Mouse (Mus musculus) mature B cell (primary cell): ENCODE data around the gene Atxn1.

Experiments used
- in situ Hi-C: fragments of 300-500 bp; cut with MboI; formaldehyde crosslinking; loops from 2 replicates; pipeline ENCODE4 v1.14.3; 2019

The Atxn1 gene

GRCm38 (mm10) chr13:45897571-45897970, 67.2 kb downstream of the Atxn1 start:
- in situ Hi-C loops, result no loop called here

GRCm38 (mm10) chr13:45894760-45895159, 70.0 kb downstream of the Atxn1 start:
- in situ Hi-C loops, result no loop called here

DNA sequence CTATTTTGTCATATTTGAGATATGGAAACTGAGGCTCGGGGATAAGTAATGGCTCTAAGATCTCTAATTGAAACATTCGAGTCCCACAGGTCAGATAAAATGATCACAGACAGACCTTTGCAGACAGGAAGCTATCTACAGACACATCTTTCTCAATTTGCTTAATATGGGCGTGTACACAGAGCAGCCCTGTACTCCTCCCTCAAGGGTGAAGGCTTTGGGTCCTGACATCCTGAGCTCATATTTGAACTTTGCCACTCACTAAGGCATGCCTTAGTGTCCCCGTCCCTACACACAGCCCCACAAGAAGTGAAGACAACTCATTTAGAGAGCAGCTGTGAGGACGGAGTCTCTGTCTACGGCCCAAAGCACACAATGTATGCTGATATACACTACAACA, 70.6 kb downstream of the Atxn1 start:
- in situ Hi-C loops, result no loop called here

DNA sequence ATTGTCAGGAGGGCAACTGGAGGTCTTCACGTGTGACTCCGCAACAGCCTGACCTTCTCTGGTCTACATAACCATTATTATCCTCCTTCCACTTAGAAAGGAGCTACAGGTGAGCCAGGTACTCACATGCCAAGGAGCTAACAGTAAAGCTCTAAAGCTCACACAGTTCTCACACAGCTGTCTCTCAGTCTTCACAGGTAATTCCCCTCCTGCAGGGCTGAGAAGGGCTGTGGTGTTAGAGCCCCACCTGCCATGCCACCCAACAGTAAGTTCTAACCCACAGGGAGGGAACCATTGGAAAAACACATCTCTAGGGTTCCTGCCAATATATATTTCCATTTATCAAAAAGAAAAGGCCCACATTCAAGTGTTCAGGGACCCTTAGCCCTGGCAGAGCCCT, 73.7 kb downstream of the Atxn1 start:
- in situ Hi-C loops, result no loop called here

GRCm38 (mm10) chr13:45888953-45889749, 75.7 kb downstream of the Atxn1 start:
- in situ Hi-C loops, result no loop called here

- in situ Hi-C loops, result no loop called here
Measured at GRCm38 (mm10) chr13:45884878-45885277, 79.9 kb downstream of the Atxn1 start.

GRCm38 (mm10) chr13:45883791-45884238, 81.0 kb downstream of the Atxn1 start:
- in situ Hi-C loops, result no loop called here

- in situ Hi-C loops, result no loop called here
Measured at GRCm38 (mm10) chr13:45882976-45883440, 81.8 kb downstream of the Atxn1 start.

- in situ Hi-C loops, result no loop called here
Measured at GRCm38 (mm10) chr13:45880543-45880845, 84.3 kb downstream of the Atxn1 start.

GRCm38 (mm10) chr13:45879746-45880542, 84.9 kb downstream of the Atxn1 start:
- in situ Hi-C loops, result no loop called here

DNA sequence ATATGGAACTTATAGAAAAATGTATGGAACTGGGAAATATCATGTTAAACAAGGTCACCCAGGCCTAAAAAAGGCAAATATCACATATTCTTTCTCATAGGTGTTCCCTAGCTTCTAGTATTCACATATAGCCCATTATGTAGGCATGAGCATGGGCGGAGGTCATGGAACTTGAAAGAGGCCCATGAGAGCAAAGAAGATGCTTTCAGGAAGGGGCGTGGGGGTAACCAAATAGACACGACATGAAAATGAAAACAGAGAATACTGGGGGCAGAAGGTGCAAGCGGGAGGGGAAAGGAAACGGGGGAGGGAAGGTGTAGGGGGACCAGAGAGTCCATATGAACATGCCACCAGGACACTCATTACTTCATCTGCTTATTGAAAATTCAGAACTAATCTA, 87.9 kb downstream of the Atxn1 start:
- in situ Hi-C loops, result no loop called here

- in situ Hi-C loops, result no loop called here
Measured at GRCm38 (mm10) chr13:45876368-45876760, 88.4 kb downstream of the Atxn1 start.

DNA sequence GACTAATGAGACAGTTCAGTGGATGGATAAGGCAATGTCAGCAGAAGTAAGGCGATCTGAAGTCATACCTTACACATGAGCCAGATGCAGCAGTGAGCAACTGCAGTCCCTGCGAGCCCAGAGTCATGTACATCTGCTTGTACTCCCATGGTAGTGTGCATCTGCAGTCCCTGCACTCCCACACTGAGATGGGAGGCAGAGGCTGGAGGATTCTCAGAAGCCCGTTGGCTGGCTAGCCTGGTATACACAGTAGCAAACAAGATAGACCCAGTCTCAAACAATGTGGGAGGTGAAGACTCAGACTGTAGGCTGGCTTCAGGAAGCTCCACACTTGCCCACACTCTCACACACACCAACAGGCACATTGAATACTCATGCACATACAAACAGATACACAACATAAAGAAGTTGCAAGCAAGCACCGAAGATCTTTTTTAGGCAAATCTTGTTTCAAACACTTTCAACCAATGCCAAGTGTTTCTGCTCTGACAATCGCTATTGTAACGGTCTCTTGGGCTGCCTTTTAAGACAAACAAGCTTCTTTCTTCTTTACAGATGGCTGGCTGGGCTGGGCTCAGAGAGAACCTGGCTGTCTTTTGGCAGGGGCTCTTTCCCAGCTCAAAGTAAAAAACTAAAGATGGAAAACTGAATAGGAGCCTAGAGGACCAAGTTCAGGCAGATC, 89.0 kb downstream of the Atxn1 start:
- in situ Hi-C loops, result no loop called here

DNA sequence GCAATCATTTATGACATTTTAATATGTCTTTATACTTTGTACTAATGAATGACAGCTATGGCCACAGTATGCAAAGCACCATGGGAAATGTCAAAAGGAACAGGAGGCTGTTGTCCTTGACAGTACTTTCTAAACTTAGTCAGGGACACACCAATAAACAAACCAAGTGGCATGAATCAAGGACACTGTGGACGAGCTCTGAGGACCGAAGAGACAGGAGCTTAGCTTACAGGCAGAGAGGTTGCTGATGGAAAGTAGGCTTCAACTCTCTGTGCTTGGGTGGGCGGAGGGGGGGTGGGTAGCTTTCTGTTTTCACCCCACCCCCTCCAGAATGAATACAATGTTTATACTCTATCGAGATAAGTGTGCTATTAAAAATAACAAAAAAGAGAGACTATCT, 90.6 kb downstream of the Atxn1 start:
- in situ Hi-C loops, result no loop called here

- in situ Hi-C loops, result no loop called here
Measured at GRCm38 (mm10) chr13:45872966-45873365, 91.8 kb downstream of the Atxn1 start.

DNA sequence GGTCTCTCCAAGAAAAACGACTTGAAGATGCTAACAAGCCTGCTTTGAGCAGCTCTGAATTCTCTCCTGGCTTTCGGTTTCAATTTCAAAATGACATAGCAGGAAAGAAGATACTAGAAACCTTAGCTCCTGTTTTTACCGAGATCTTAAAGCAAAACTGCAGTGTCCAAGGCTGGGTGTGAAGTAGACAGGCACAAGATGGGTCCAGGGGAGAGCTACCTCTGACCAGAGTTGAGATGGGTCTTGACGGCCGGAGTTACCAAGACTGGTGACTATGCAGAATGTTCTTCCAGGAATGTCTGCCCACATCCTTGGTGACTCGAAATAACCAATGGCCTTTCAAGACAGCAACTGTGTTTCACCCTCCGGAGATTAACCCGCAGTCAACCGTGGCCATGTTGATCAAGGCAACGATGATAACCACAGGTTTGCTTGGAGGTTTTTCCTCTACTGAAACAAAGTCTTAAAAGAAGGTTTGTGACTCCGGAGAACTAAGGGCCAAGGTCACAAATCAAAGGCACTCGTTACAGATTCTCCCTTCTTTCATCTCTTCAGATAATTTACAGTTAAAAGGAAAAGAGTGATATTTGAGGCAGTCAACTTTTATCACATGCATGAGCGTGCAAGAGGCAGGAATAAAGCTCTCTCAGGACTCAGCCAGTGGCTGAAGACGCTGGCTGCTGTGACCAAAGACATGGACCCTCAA, 92.6 kb downstream of the Atxn1 start:
- in situ Hi-C loops, result no loop called here

DNA sequence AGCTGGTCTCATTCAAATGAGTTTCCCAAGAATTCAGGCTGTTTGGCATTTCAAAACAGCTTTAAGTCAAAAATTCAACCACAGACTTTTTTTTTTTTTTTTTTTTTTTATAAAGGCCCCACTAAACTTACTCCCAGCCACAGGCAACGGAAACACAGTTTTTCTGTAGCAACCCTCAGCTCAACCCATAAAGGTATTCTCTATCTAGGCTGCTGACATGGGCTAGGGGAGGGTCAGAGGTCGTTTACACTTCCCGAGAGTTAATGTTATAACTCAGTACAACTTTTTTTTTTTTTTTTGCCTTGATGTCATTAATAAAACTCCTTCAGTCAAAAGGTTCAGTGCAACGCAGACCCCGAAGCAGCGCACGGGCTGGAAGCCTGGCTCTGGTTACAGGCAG, 93.3 kb downstream of the Atxn1 start:
- in situ Hi-C loops, result no loop called here

GRCm38 (mm10) chr13:45868886-45869285, 95.9 kb downstream of the Atxn1 start:
- in situ Hi-C loops, result no loop called here

- in situ Hi-C loops, result no loop called here
Measured at GRCm38 (mm10) chr13:45867273-45867672, 97.5 kb downstream of the Atxn1 start.

DNA sequence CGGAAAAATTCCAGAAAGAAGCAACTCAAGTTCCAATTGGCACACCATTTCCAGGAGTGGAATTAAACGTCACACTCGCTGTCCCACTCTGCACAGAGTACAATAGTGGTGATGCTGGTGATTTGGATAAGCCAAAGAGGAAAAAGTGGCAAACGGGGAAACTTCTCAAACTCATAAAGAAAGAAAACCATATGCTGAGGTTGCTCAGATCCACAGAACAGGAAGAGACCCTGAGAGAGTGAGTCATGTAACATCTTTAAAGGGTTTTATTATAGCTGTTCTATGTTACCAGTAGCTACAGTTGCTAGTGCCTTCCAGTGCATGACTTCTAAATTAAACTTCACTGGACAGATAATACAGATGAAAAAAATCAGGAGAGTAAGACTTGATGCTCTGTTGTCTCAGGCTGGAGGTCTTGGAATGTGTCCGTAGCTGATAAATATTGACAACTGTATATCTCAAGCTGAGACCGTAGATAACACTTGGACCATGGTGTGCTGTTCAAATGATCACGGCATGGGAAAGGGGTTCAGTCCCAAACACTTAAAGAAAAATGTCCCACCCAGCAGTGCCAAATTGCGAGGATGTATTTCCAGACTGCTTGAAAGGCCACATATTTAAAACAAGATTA, 98.1 kb downstream of the Atxn1 start:
- in situ Hi-C loops, result no loop called here

- in situ Hi-C loops, result no loop called here
Measured at GRCm38 (mm10) chr13:45865620-45866019, 99.2 kb downstream of the Atxn1 start.

DNA sequence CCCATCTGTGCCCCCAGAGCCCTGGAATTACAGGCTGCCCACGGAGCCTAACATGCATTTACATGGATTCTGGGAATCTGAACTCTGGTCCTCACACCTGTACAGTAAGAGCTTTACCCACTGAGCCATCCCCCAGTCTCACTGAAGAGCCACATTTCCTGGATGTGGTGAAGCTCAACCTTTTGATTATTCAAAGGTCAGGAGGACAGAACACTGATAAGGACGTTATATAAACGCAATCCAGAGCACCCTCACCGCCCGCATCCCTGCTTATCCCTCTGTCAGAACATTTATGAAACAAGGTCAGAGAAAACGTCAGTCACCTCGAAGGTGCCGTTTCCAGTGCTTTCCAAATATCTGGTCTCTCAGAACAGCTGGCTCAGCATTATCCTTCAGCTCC, 101.0 kb downstream of the Atxn1 start:
- in situ Hi-C loops, result no loop called here
